Mouse (Mus musculus) forebrain, embryonic 12.5 days (tissue): ENCODE data around the gene Bag2. TPM values are rescaled to one million over a fixed set of nuclear protein-coding genes. Genes with fewer than 3 reads are reported as not detected.
"Not testable (repeated sequence)": the region's sequence is repeated elsewhere in the genome, so short reads cannot be mapped to it uniquely, and the experiment has no call there.

Experiments used
- ATAC-seq: fragments of 200-750 bp; cut with Nextera tagmentation; 2 replicates; pipeline ENCODE4 v1.8.0; 2017; ENCODE audit warnings: moderate TSS enrichment; ENCODE audit not compliant: low FRiP score
- H3K27ac ChIP-seq: fragments of 300-500 bp; sonication (generic); 2 replicates; pipeline ENCODE4 v1.5.1; 2016; ENCODE audit warnings: mild to moderate bottlenecking
- H3K27me3 ChIP-seq: fragments of 300-500 bp; sonication (generic); 2 replicates; pipeline ENCODE4 v1.6.1; 2016; ENCODE audit warnings: mild to moderate bottlenecking
- H3K36me3 ChIP-seq: fragments of 300-500 bp; sonication (generic); replicated peaks from 2 replicates; pipeline ENCODE4 v1.6.1; 2016; ENCODE audit warnings: mild to moderate bottlenecking
- H3K4me1 ChIP-seq: fragments of 300-500 bp; sonication (generic); 2 replicates; pipeline ENCODE4 v1.6.1; 2016
- H3K4me2 ChIP-seq: fragments of 300-500 bp; sonication (generic); 2 replicates; pipeline ENCODE4 v1.6.1; 2016; ENCODE audit warnings: mild to moderate bottlenecking, moderate library complexity
- H3K4me3 ChIP-seq: fragments of 300-500 bp; sonication (generic); replicated peaks from 2 replicates; pipeline ENCODE4 v1.5.1; 2016; ENCODE audit warnings: mild to moderate bottlenecking
- H3K9ac ChIP-seq: fragments of 300-500 bp; sonication (generic); 2 replicates; pipeline ENCODE4 v1.6.1; 2016; ENCODE audit warnings: mild to moderate bottlenecking
- H3K9me3 ChIP-seq: fragments of 300-500 bp; sonication (generic); 2 replicates; pipeline ENCODE4 v1.6.1; 2016
- WGBS: fragments of 180-500 bp; shearing (Covaris S2); methylation state at CpG from one replicate; pipeline ENCODE4 v1.1.7; 2016; 5-methylcytosine and 5-hydroxymethylcytosine counted together
- polyA plus RNA-seq: library from polyadenylated mRNA; unstranded; fragments of >200 nt; fragmentation: Nextera tagmentation; extraction: Ambion mirVana; gene quantifications from 2 replicates; pipeline ENCODE4 v1.2.1, GENCODE M21; 2016

Gene Bag2
- polyA plus RNA-seq, 1 experiment from 2014 or later = 28.3 TPM

GRCm38 (mm10) chr1:33765468-33766080 lies 8.0 kb upstream of the Bag2 start:
- no peaks in the 10 kb centered on the region for H3K27me3 ChIP-seq
- no peak overlapping the region for H3K9ac ChIP-seq
- no peaks in the 10 kb centered on the region for H3K9me3 ChIP-seq
- no peak for ATAC-seq
- 86% methylated on average over 11 of the region's 11 CpGs for WGBS
- H3K36me3 ChIP-seq = peaks cover 38% of the 10 kb centered on the region
- H3K4me3 ChIP-seq = no peak overlapping the region
- H3K27ac ChIP-seq = no peak overlapping the region
- H3K4me2 ChIP-seq = no peak overlapping the region
- no peaks in the 10 kb centered on the region for H3K4me1 ChIP-seq

GRCm38 (mm10) chr1:33763826-33764225 lies 6.2 kb upstream of the Bag2 start:
- Histone ChIP-seq H3K27me3 (no peaks in the 10 kb centered on the region), H3K4me1 (no peaks in the 10 kb centered on the region), H3K4me2 (no peak overlapping the region), H3K4me3 (no peak overlapping the region), H3K27ac (no peak overlapping the region), H3K9ac (no peak overlapping the region), H3K36me3 (peaks cover 27% of the 10 kb centered on the region), H3K9me3 (no peaks in the 10 kb centered on the region)
- 56% methylated on average over 2 of the region's 2 CpGs for WGBS
- no peak for ATAC-seq

- WGBS = 69% methylated on average over 4 of the region's 4 CpGs
- Histone ChIP-seq H3K27ac (no peak overlapping the region), H3K9ac (no peak overlapping the region), H3K4me1 (peaks cover 18% of the 10 kb centered on the region), H3K4me2 (no peak overlapping the region), H3K4me3 (no peak overlapping the region), H3K9me3 (no peaks in the 10 kb centered on the region), H3K36me3 (peaks cover 10% of the 10 kb centered on the region; the same call in 1 of the 2 replicates), H3K27me3 (no peaks in the 10 kb centered on the region)
- no peak for ATAC-seq
These were observed 893 bp upstream of the Bag2 start for GRCm38 (mm10) chr1:33758488-33758887.

- WGBS = 6% methylated on average over 14 of the region's 14 CpGs
- ATAC-seq = peak; percentile 50
These were observed 572 bp downstream of the Bag2 start for GRCm38 (mm10) chr1:33757033-33757413.

GRCm38 (mm10) chr1:33756258-33757032 lies 1.1 kb downstream of the Bag2 start:
- H3K9ac ChIP-seq = no peak overlapping the region
- no peak overlapping the region for H3K27ac ChIP-seq

More at GRCm38 (mm10) chr1:33757033-33757413, 572 bp downstream of the Bag2 start:
- H3K4me1 ChIP-seq = peaks cover 18% of the 10 kb centered on the region
- H3K4me2 ChIP-seq = peak overlapping the region; percentile 86
- H3K36me3 ChIP-seq = peaks cover 7% of the 10 kb centered on the region; the same call in 1 of the 2 replicates
- no peak overlapping the region for H3K27ac ChIP-seq
- no peaks in the 10 kb centered on the region for H3K9me3 ChIP-seq
- H3K4me3 ChIP-seq = peak overlapping the region; percentile 58
- H3K27me3 ChIP-seq = no peaks in the 10 kb centered on the region
- peak overlapping the region; percentile 79 for H3K9ac ChIP-seq

GRCm38 (mm10) chr1:33755799-33756198 lies 1.8 kb downstream of the Bag2 start:
- H3K36me3 ChIP-seq = peaks cover 5% of the 10 kb centered on the region; the same call in 1 of the 2 replicates
- no peak overlapping the region for H3K27ac ChIP-seq
- ATAC-seq = no peak
- 83% methylated on average over 7 of the region's 7 CpGs for WGBS
- H3K9ac ChIP-seq = no peak overlapping the region
- peaks cover 18% of the 10 kb centered on the region for H3K4me1 ChIP-seq
- no peaks in the 10 kb centered on the region for H3K9me3 ChIP-seq
- H3K4me3 ChIP-seq = no peak overlapping the region
- H3K4me2 ChIP-seq = peak overlapping the region; percentile 86
- no peaks in the 10 kb centered on the region for H3K27me3 ChIP-seq

More at GRCm38 (mm10) chr1:33756258-33757032, 1.1 kb downstream of the Bag2 start:
- Histone ChIP-seq H3K4me3 (peak overlapping the region; percentile 58), H3K27me3 (no peaks in the 10 kb centered on the region), H3K4me1 (peaks cover 18% of the 10 kb centered on the region), H3K4me2 (peak overlapping the region; percentile 86), H3K9me3 (no peaks in the 10 kb centered on the region), H3K36me3 (peaks cover 5% of the 10 kb centered on the region; the same call in 1 of the 2 replicates)
- ATAC-seq = no peak
- 26% methylated on average over 18 of the region's 18 CpGs for WGBS

GRCm38 (mm10) chr1:33754965-33755735 lies 2.4 kb downstream of the Bag2 start:
- H3K4me3 ChIP-seq = no peak overlapping the region
- no peak overlapping the region for H3K9ac ChIP-seq
- peaks cover 18% of the 10 kb centered on the region for H3K4me1 ChIP-seq
- H3K27ac ChIP-seq = no peak overlapping the region
- 86% methylated on average over 21 of the region's 21 CpGs for WGBS
- peaks cover under 1% of the 10 kb centered on the region; the same call in 1 of the 2 replicates for H3K36me3 ChIP-seq
- ATAC-seq = no peak
- H3K9me3 ChIP-seq = no peaks in the 10 kb centered on the region
- H3K27me3 ChIP-seq = no peaks in the 10 kb centered on the region
- H3K4me2 ChIP-seq = no peak overlapping the region

- Histone ChIP-seq H3K36me3 (no peaks in the 10 kb centered on the region), H3K27ac (no peak overlapping the region), H3K4me1 (peaks cover 18% of the 10 kb centered on the region), H3K4me3 (no peak overlapping the region), H3K9me3 (peaks cover 2% of the 10 kb centered on the region; the same call in 1 of the 2 replicates), H3K9ac (no peak overlapping the region), H3K4me2 (no peak overlapping the region), H3K27me3 (no peaks in the 10 kb centered on the region)
- 93% methylated on average over 17 of the region's 17 CpGs for WGBS
- ATAC-seq = no peak
These were observed 3.5 kb downstream of the Bag2 start for GRCm38 (mm10) chr1:33754089-33754488.

GRCm38 (mm10) chr1:33751283-33751682 lies 6.3 kb downstream of the Bag2 start:
- WGBS = 74% methylated on average over 10 of the region's 10 CpGs
- Histone ChIP-seq H3K9me3 (peaks cover 3% of the 10 kb centered on the region; the same call in 1 of the 2 replicates), H3K36me3 (peaks cover 5% of the 10 kb centered on the region; the same call in 1 of the 2 replicates), H3K4me3 (no peak overlapping the region), H3K9ac (no peak overlapping the region), H3K4me1 (peaks cover 6% of the 10 kb centered on the region), H3K4me2 (no peak overlapping the region), H3K27me3 (no peaks in the 10 kb centered on the region), H3K27ac (no peak overlapping the region)
- ATAC-seq = peak; percentile 70; the same call in 1 of the 2 replicates

- not testable (repeated sequence) for H3K4me2 ChIP-seq, H3K9me3 ChIP-seq, H3K4me3 ChIP-seq, H3K27me3 ChIP-seq, H3K4me1 ChIP-seq, H3K27ac ChIP-seq, ATAC-seq, H3K9ac ChIP-seq
- 90% methylated on average over 3 of the region's 4 CpGs for WGBS
- H3K36me3 ChIP-seq = peaks cover 13% of the 10 kb centered on the region; the same call in 1 of the 2 replicates
These were observed 7.9 kb downstream of the Bag2 start for GRCm38 (mm10) chr1:33749709-33750108.

GRCm38 (mm10) chr1:33749109-33749508 lies 8.5 kb downstream of the Bag2 start:
- Histone ChIP-seq H3K36me3 (peaks cover 13% of the 10 kb centered on the region; the same call in 1 of the 2 replicates), H3K9me3 (peaks cover 3% of the 10 kb centered on the region; the same call in 1 of the 2 replicates), H3K27ac (no peak overlapping the region), H3K4me1 (no peaks in the 10 kb centered on the region), H3K9ac (no peak overlapping the region), H3K27me3 (no peaks in the 10 kb centered on the region), H3K4me3 (no peak overlapping the region), H3K4me2 (no peak overlapping the region)
- WGBS = 96% methylated on average over 11 of the region's 11 CpGs
- ATAC-seq = no peak

GRCm38 (mm10) chr1:33745901-33746300 lies 11.7 kb downstream of the Bag2 start:
- 93% methylated on average over 4 of the region's 4 CpGs for WGBS

More at GRCm38 (mm10) chr1:33745901-33746300, 11.7 kb downstream of the Bag2 start:
- Histone ChIP-seq H3K4me3 (no peak overlapping the region), H3K27me3 (no peaks in the 10 kb centered on the region), H3K36me3 (peaks cover 22% of the 10 kb centered on the region; the same call in 1 of the 2 replicates), H3K4me2 (no peak overlapping the region), H3K9me3 (peaks cover 3% of the 10 kb centered on the region; the same call in 1 of the 2 replicates), H3K4me1 (no peaks in the 10 kb centered on the region), H3K9ac (no peak overlapping the region), H3K27ac (no peak overlapping the region)
- ATAC-seq = no peak
